Mouse (Mus musculus): ENCODE results near the gene Cyba. TPM values are rescaled to one million over a fixed set of nuclear protein-coding genes. Genes with fewer than 3 reads are reported as not detected.
A peak's percentile ranks its signal among the peaks of the same experiment; 100 is the strongest.

The Cyba gene
- total and polyA plus RNA-seq, 3 experiments: 321 to 344 (median 338) TPM

DNA sequence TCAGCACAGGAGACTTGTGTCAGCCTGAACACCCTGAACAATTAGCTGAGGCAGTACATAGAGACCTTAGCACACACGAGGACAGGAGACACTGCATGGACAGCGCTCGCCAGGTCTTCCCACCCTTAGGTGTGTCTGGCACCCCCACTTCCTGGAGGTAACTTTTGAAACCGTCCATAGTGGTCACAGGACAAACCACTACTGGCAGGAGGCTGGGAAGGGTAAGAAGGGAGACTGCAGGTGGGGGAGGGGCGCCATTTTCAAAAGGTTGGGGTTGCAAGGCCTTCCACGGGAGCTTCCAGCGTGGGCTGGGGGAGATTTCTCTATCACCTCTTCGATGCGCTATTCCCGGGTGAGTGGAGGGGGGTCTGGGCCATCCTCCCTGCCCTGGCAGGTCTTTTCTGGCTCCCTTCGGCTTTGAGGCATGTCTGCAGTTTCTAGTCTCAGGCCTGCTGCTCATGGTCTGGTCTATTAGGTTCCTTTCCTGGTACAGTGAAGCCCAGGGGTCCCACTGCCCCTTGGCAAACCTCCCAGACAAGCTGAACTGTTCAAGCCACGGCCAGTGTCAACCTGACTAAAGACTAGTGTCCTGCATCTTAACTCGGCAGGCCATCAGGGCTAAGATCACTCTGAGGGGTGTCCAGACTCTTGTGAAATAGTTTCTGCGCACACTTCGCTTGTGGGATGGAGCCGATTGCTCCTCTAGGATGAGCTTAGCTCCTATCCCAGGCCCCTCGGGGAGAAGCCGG is 862 bp downstream of the Cyba start:
- H3K79me2 ChIP-seq (ENCODE audit: control insufficient read depth, insufficient read depth, low read length, poor library complexity): peaks cover 26% of the 10 kb centered on the region
- TF ChIP-seq MXI1 (IDR thresholded peaks at IDR 0.05; ENCODE audit: low read depth, low read length) (no peak), MAX (IDR thresholded peaks at IDR 0.05; ENCODE audit: low read length) (no peak), E2F4 (IDR thresholded peaks at IDR 0.05; ENCODE audit: borderline replicate concordance, low read depth, low read length) (0 out of 2 replicates have a peak, but pooled peaks have one; percentile 29), ETS1 (IDR thresholded peaks at IDR 0.05; ENCODE audit: low read depth, low read length) (0 out of 2 replicates have a peak, but pooled peaks have one; percentile 10), CHD2 (IDR thresholded peaks at IDR 0.05; ENCODE audit: low read length) (no peak), POLR2AphosphoS2 (IDR thresholded peaks at IDR 0.05; ENCODE audit: low read length) (no peak), CTCF (IDR thresholded peaks at IDR 0.05 in 2 of 3, conservative IDR thresholded peaks at IDR 0.05 in 1 of 3; ENCODE audit: control insufficient read depth in 1 of 3, insufficient read depth in 1 of 3, low read depth in 2 of 3, low read length in 3 of 3, poor library complexity in 1 of 3, severe bottlenecking in 1 of 3) (no peak), USF2 (IDR thresholded peaks at IDR 0.05; ENCODE audit: borderline replicate concordance in 1 of 2, insufficient read depth in 1 of 2, low read depth in 1 of 2, low read length in 2 of 2) (no peak), CHD1 (IDR thresholded peaks at IDR 0.05; ENCODE audit: low read depth, low read length) (peak; percentile 58; the same call in 1 of the 2 replicates), EP300 (IDR thresholded peaks at IDR 0.05; ENCODE audit: low read depth in 1 of 2, low read length in 2 of 2) (peak in 1 of 2 experiments; percentile 15; a peak in 1 of 4 replicates), BHLHE40 (IDR thresholded peaks at IDR 0.05; ENCODE audit: borderline replicate concordance, low read depth, low read length) (peak; percentile 20; the same call in 1 of the 2 replicates), SIN3A (IDR thresholded peaks at IDR 0.05; ENCODE audit: low read length) (no peak), HCFC1 (IDR thresholded peaks at IDR 0.05; ENCODE audit: low read depth, low read length) (0 out of 2 replicates have a peak, but pooled peaks have one; percentile 31), TBP (IDR thresholded peaks at IDR 0.05; ENCODE audit: low read depth, low read length) (0 out of 2 replicates have a peak, but pooled peaks have one; percentile 11), USF1 (IDR thresholded peaks at IDR 0.05; ENCODE audit: low read depth, low read length) (peak; percentile 2; the same call in 1 of the 2 replicates)
- no peaks in the 10 kb centered on the region for H3K27me3 ChIP-seq (ENCODE audit: control insufficient read depth in 1 of 2, insufficient read depth in 2 of 2, low read length in 2 of 2)
- H3K27ac ChIP-seq (ENCODE audit: control insufficient read depth, low read depth, low read length): peak overlapping the region; percentile 73
- peaks cover 0 to 27% of the 10 kb centered on the region in 2 experiments; a peak in 2 of 4 replicates for H3K36me3 ChIP-seq (ENCODE audit: control insufficient read depth in 1 of 2, insufficient read depth in 2 of 2, low read length in 2 of 2)
- peaks cover 10 to 34% of the 10 kb centered on the region in 2 experiments for H3K4me1 ChIP-seq (ENCODE audit: control insufficient read depth in 1 of 2, insufficient read depth in 2 of 2, low read length in 2 of 2)
- DNase-seq (ENCODE audit: low read depth, low spot score): peak; percentile 52
- no peaks in the 10 kb centered on the region for H3K9me3 ChIP-seq (replicated peaks; ENCODE audit: insufficient read depth, low read length)
- H3K9ac ChIP-seq (ENCODE audit: control insufficient read depth, low read depth, low read length, poor library complexity, severe bottlenecking): peak overlapping the region; percentile 91
- H3K4me3 ChIP-seq (ENCODE audit: control insufficient read depth in 1 of 2, insufficient read depth in 1 of 2, low read depth in 2 of 2, low read length in 2 of 2): peak overlapping the region; percentile 63 to 86

- TF ChIP-seq USF1 (IDR thresholded peaks at IDR 0.05; ENCODE audit: low read depth, low read length): no peak
- peak; percentile 9; the same call in 1 of the 2 replicates for TF ChIP-seq SIN3A (IDR thresholded peaks at IDR 0.05; ENCODE audit: low read length)
- peak in 1 of 2 experiments; percentile 6; a peak in 1 of 4 replicates for TF ChIP-seq POLR2A (IDR thresholded peaks at IDR 0.05; ENCODE audit: control insufficient read depth in 1 of 2, insufficient read depth in 1 of 2, low read depth in 1 of 2, low read length in 2 of 2, poor library complexity in 1 of 2)
- no peak for TF ChIP-seq ZKSCAN1 (IDR thresholded peaks at IDR 0.05; ENCODE audit: low read depth, low read length)
- no peak for TF ChIP-seq CHD1 (IDR thresholded peaks at IDR 0.05; ENCODE audit: low read depth, low read length)
- no peak for TF ChIP-seq USF2 (IDR thresholded peaks at IDR 0.05; ENCODE audit: borderline replicate concordance in 1 of 2, insufficient read depth in 1 of 2, low read depth in 1 of 2, low read length in 2 of 2)
- no peak for TF ChIP-seq MYC (IDR thresholded peaks at IDR 0.05; ENCODE audit: low read depth, low read length)
- peaks cover 10 to 34% of the 10 kb centered on the region in 2 experiments for H3K4me1 ChIP-seq (ENCODE audit: control insufficient read depth in 1 of 2, insufficient read depth in 2 of 2, low read length in 2 of 2)
- H3K27me3 ChIP-seq (ENCODE audit: control insufficient read depth in 1 of 2, insufficient read depth in 2 of 2, low read length in 2 of 2): no peaks in the 10 kb centered on the region
- peaks cover 0 to 27% of the 10 kb centered on the region in 2 experiments; a peak in 2 of 4 replicates for H3K36me3 ChIP-seq (ENCODE audit: control insufficient read depth in 1 of 2, insufficient read depth in 2 of 2, low read length in 2 of 2)
- H3K4me3 ChIP-seq (ENCODE audit: control insufficient read depth in 1 of 2, insufficient read depth in 1 of 2, low read depth in 2 of 2, low read length in 2 of 2): no peak overlapping the region
- H3K9ac ChIP-seq (ENCODE audit: control insufficient read depth, low read depth, low read length, poor library complexity, severe bottlenecking): 0 out of 2 replicates have a peak overlapping the region, but pooled peaks have one; percentile 3
- peaks cover 26% of the 10 kb centered on the region for H3K79me2 ChIP-seq (ENCODE audit: control insufficient read depth, insufficient read depth, low read length, poor library complexity)
- no peak for DNase-seq (ENCODE audit: low read depth, low spot score)
- H3K27ac ChIP-seq (ENCODE audit: control insufficient read depth, low read depth, low read length): peak overlapping the region; percentile 49; the same call in 1 of the 2 replicates
- no peaks in the 10 kb centered on the region for H3K9me3 ChIP-seq (replicated peaks; ENCODE audit: insufficient read depth, low read length)
These were observed 2.1 kb downstream of the Cyba start for GRCm38 (mm10) chr8:122430646-122431045.

Measured in MEL (cell line).